Mouse (Mus musculus) G1E (cell line): Measurements from ENCODE around the gene Pcdh15. TPM values are rescaled to one million over a fixed set of nuclear protein-coding genes. Genes with fewer than 3 reads are reported as not detected.

Source experiments
- ATAC-seq: 2 replicates; pipeline ENCODE4 v1.8.0; 2016; ENCODE audit warnings: mild to moderate bottlenecking; ENCODE audit not compliant: insufficient number of reproducible peaks, poor library complexity, low FRiP score, severe bottlenecking; ENCODE audit errors: extremely low read depth
- DNase-seq: peaks from one replicate; pipeline ENCODE4 v3.0.0; 2012; ENCODE audit warnings: low spot score
- H3K27me3 ChIP-seq: 2 replicates; pipeline ENCODE4 v1.6.1; 2012; ENCODE audit warnings: mild to moderate bottlenecking, low read length, inconsistent platforms; ENCODE audit not compliant: insufficient read depth
- H3K36me3 ChIP-seq: replicated peaks from 2 replicates; pipeline ENCODE3; 2012; ENCODE audit warnings: mild to moderate bottlenecking, inconsistent platforms
- H3K4me1 ChIP-seq: 2 replicates; pipeline ENCODE4 v1.6.1; 2012; ENCODE audit warnings: low read depth, low read length, inconsistent platforms, mixed read lengths; ENCODE audit not compliant: insufficient read depth
- H3K4me3 ChIP-seq: 2 replicates; pipeline ENCODE4 v1.5.1; 2012; ENCODE audit warnings: low read depth, mild to moderate bottlenecking, inconsistent platforms, low read length, moderate library complexity, mixed read lengths
- H3K9me3 ChIP-seq: replicated peaks from 2 replicates; pipeline ENCODE4 v1.6.1; 2012; ENCODE audit warnings: inconsistent platforms
- CTCF ChIP-seq: IDR thresholded peaks from 2 replicates; pipeline ENCODE4 v1.5.1; 2012; ENCODE audit warnings: low read depth, low read length, inconsistent platforms, mixed read lengths
- GATA1 ChIP-seq: IDR thresholded peaks from 2 replicates; pipeline ENCODE4 v1.6.1; 2012; ENCODE audit warnings: borderline replicate concordance, low read length, inconsistent platforms, mixed read lengths
- GATA2 ChIP-seq: IDR thresholded peaks from 2 replicates; pipeline ENCODE4 v1.6.1; 2012; ENCODE audit warnings: low read depth, low read length, inconsistent platforms, borderline replicate concordance
- POLR2AphosphoS5 ChIP-seq: IDR thresholded peaks from 2 replicates; pipeline ENCODE4 v1.6.1; 2012; ENCODE audit warnings: low read depth, low read length, inconsistent platforms; ENCODE audit not compliant: insufficient replicate concordance
- TAL1 ChIP-seq: conservative IDR thresholded peaks from 2 replicates; pipeline ENCODE4 v1.6.1; 2012; ENCODE audit warnings: low read depth, low read length, inconsistent platforms, mixed read lengths
- polyA plus RNA-seq: library from polyadenylated mRNA; stranded (reverse); fragments of >175 nt; gene quantifications from 2 replicates; pipeline ENCODE4 v1.2.3, GENCODE M21; 2012
- total RNA-seq, 2 experiments: library from RNA; stranded (forward) in 1 of 2; stranded (reverse) in 1 of 2; fragments of 200-1000 nt in 1 of 2; fragments of >200 nt in 1 of 2; fragmentation: Nextera tagmentation in 1 of 2; gene quantifications; 2 replicates each; pipeline ENCODE4 v1.2.3; 2014 to 2017

Gene Pcdh15
- total and polyA plus RNA-seq, 3 experiments: 0.38 TPM; not detected in 2

DNA sequence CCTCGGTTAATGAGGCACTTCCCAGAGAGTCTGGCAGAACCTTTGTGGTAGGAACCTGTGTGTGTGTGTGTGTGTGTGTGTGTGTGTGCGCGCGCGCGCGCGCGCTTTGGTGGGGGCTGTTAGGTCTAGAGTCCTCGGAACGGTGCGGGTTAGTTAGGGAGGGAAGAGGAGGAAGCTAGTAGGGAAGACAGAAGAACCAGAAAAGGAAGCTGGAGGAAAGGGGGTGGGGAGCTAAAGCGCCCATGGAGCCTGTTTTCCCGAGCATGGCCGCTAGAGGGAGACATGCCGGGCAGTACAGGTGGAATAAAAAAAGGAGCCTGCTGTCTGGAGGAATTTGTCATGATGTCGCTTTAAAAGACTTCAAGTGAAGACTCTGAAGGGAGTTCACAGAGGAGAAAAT is 1.2 kb upstream of the Pcdh15 start:
- no peak overlapping the region for H3K4me3 ChIP-seq
- no peaks in the 10 kb centered on the region for H3K4me1 ChIP-seq
- H3K27me3 ChIP-seq: no peaks in the 10 kb centered on the region
- ATAC-seq (no peak), DNase-seq (no peak)
- TF ChIP-seq GATA1 (no peak), CTCF (no peak), TAL1 (no peak), POLR2AphosphoS5 (no peak), GATA2 (no peak)
- H3K9me3 ChIP-seq: peaks cover 51% of the 10 kb centered on the region
- no peaks in the 10 kb centered on the region for H3K36me3 ChIP-seq

DNA sequence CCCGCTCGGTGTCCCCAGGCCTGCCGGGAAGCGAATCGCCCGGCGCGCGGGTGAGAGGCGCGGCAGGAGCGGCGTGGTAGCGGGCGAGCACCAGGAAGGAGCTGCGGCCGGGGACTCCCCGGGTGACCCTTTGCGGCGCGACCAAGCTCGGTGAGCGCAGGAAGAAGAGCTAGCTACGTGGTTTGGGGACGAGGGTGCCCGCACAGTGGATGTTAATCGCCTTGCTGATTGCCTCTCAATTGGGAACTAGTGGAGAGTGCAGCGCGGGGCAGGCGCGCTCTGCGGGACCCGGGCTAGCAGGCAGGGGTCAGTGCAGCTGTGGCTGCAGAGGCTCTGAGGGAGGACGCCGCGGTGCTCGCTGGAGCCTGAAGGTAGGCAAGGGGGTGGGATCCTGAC is 702 bp downstream of the Pcdh15 start:
- no peaks in the 10 kb centered on the region for H3K27me3 ChIP-seq
- H3K4me3 ChIP-seq: no peak overlapping the region; the same call in 1 of the 2 replicates
- H3K36me3 ChIP-seq: no peaks in the 10 kb centered on the region
- TF ChIP-seq GATA1: no peak
- TF ChIP-seq POLR2AphosphoS5: no peak
- no peak for TF ChIP-seq GATA2
- TF ChIP-seq CTCF: no peak
- TF ChIP-seq TAL1: no peak
- peaks cover 55% of the 10 kb centered on the region for H3K9me3 ChIP-seq
- ATAC-seq (no peak), DNase-seq (no peak)
- H3K4me1 ChIP-seq: no peaks in the 10 kb centered on the region

GRCm38 (mm10) chr10:73103383-73103994 is 4.3 kb downstream of the Pcdh15 start:
- no peak for TF ChIP-seq CTCF
- no peak for TF ChIP-seq TAL1
- TF ChIP-seq GATA2: no peak
- no peak for TF ChIP-seq GATA1
- TF ChIP-seq POLR2AphosphoS5: no peak
- Histone ChIP-seq H3K27me3 (no peaks in the 10 kb centered on the region), H3K4me3 (no peak overlapping the region), H3K36me3 (no peaks in the 10 kb centered on the region), H3K4me1 (no peaks in the 10 kb centered on the region), H3K9me3 (peaks cover 35% of the 10 kb centered on the region)
- no peak for ATAC-seq
- no peak for DNase-seq

DNA sequence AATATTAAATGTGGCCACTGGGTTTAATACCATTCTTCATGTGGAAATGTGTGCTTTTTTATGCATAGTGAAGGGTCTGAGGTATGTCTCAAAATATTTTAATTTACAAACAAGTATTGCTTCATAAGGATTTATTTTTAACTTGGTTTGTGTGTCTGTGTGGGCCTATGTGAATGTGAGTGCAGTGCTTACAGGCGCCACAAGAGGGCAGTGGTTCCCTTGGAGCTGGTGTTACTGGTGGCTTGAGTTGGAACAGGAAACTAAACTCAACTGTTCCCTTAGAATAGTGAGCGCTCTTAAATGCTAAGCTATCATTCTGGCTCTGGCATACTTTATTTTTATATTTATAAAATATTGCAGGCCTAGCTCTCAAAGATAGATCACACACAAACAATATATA is 6.8 kb downstream of the Pcdh15 start:
- H3K36me3 ChIP-seq: no peaks in the 10 kb centered on the region
- H3K27me3 ChIP-seq: no peaks in the 10 kb centered on the region
- 0 out of 2 replicates have a peak, but pooled peaks have one; percentile 15 for ATAC-seq
- no peak overlapping the region for H3K4me3 ChIP-seq
- no peak for DNase-seq
- peaks cover 20% of the 10 kb centered on the region for H3K9me3 ChIP-seq
- 0 out of 2 replicates have a peak, but pooled peaks have one; percentile 16 for TF ChIP-seq CTCF
- TF ChIP-seq POLR2AphosphoS5: no peak
- H3K4me1 ChIP-seq: no peaks in the 10 kb centered on the region

DNA sequence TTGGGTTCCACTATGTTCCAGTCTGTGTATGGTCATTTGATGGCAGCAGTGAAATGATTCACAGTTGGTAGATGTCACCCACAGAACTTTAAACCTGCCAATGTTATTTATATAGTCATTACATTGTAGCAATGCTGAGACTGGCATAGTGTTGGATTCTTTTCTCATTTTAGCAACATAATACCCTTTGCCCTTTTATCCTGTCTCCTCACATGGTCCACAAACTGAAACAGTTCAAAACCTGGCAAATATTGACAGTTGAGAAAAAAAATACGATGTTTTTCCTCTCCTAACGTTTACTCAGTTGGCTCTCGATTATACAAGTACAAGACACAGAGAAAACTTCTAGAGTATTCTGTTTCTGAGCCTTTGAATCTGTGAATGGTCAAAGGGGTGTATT is 38.8 kb downstream of the Pcdh15 start:
- Histone ChIP-seq H3K36me3 (no peaks in the 10 kb centered on the region), H3K27me3 (no peaks in the 10 kb centered on the region), H3K9me3 (peaks cover 2% of the 10 kb centered on the region; the same call in 1 of the 2 replicates), H3K4me3 (no peak overlapping the region), H3K4me1 (no peaks in the 10 kb centered on the region)
- ATAC-seq: no peak
- no peak for TF ChIP-seq GATA2
- no peak for DNase-seq

DNA sequence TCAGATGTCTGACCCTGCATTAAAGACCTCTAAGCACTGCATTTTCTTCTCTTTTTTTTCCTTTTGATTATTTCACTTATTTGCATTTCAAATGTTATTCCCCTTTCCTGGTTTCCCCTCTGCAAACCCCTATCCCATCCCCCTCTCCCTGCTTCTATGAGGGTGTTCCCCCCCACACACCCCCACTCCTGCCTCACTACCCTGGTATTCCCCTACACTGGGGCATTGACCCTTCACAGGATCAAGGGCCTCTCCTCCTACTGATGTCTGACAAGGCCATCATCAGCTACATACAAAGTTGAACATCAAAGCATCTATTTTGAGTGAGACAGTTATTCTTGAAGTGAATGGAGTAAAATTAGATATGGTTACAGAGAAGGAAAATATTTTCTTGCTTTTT is 48.4 kb downstream of the Pcdh15 start:
- DNase-seq: no peak
- H3K4me1 ChIP-seq: no peaks in the 10 kb centered on the region
- H3K27me3 ChIP-seq: no peaks in the 10 kb centered on the region
- ATAC-seq: no peak
- TF ChIP-seq CTCF: no peak
- no peak for TF ChIP-seq GATA1
- no peak for TF ChIP-seq GATA2
- no peak for TF ChIP-seq POLR2AphosphoS5
- TF ChIP-seq TAL1: no peak
- no peaks in the 10 kb centered on the region for H3K36me3 ChIP-seq
- H3K4me3 ChIP-seq: no peak overlapping the region
- 0 out of 2 replicates have a peak, but pooled peaks cover 2% of the 10 kb centered on the region for H3K9me3 ChIP-seq

DNA sequence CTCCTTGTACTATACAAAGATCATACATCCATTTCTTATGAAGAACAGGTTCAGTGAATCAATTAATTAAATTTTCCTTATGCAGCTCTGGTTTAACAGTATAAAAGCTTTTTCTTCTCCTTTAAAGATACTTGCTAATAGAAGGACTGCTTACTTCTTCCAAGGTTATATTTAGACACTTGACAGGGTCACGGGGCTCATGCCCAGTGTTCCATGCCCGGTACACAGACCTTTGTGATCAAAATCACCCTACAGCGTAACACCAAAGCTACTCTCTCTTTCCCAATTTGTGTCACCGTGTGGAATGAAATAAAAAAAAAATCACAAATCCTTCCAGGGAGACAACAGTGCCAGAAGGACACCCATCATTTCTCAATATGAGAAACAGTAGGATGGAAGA is 48.8 kb downstream of the Pcdh15 start:
- DNase-seq (no peak), ATAC-seq (no peak)
- no peaks in the 10 kb centered on the region for H3K4me1 ChIP-seq
- TF ChIP-seq GATA2: no peak
- no peak for TF ChIP-seq TAL1
- no peak for TF ChIP-seq CTCF
- TF ChIP-seq POLR2AphosphoS5: no peak
- no peak for TF ChIP-seq GATA1
- no peaks in the 10 kb centered on the region for H3K36me3 ChIP-seq
- 0 out of 2 replicates have a peak, but pooled peaks cover 2% of the 10 kb centered on the region for H3K9me3 ChIP-seq
- no peak overlapping the region for H3K4me3 ChIP-seq
- H3K27me3 ChIP-seq: no peaks in the 10 kb centered on the region
